Mouse (Mus musculus): ENCODE measurements around the gene C1ra.
"Not testable (repeated sequence)": the region's sequence is repeated elsewhere in the genome, so short reads cannot be mapped to it uniquely, and the experiment has no call there.

The C1ra gene

GRCm38 (mm10) chr6:124485414-124486144, 26.6 kb upstream of the C1ra start:
- DNase-seq (ENCODE audit: low spot score in 2 of 2), result no peak

- no peak for DNase-seq (ENCODE audit: low spot score in 2 of 2)
These were observed 24.7 kb upstream of the C1ra start for GRCm38 (mm10) chr6:124487509-124487908.

- no peak for DNase-seq (ENCODE audit: low spot score in 2 of 2)
These were observed 23.3 kb upstream of the C1ra start for GRCm38 (mm10) chr6:124488952-124489351.

GRCm38 (mm10) chr6:124491427-124491826, 20.8 kb upstream of the C1ra start:
- DNase-seq (ENCODE audit: low spot score in 2 of 2), result no peak

GRCm38 (mm10) chr6:124492842-124493561, 19.2 kb upstream of the C1ra start, which contains the start of gene C1rl:
Gene C1rl (plus strand): TSS chr6:124493113.
- peak; percentile 28 to 47 for DNase-seq (ENCODE audit: low spot score in 2 of 2)

GRCm38 (mm10) chr6:124493886-124494285, 18.3 kb upstream of the C1ra start:
- no peak for DNase-seq (ENCODE audit: low spot score in 2 of 2)

GRCm38 (mm10) chr6:124496054-124496453, 16.2 kb upstream of the C1ra start:
- DNase-seq (ENCODE audit: low spot score in 2 of 2), result no peak

- DNase-seq (ENCODE audit: low spot score in 2 of 2), result no peak
These were observed 12.2 kb upstream of the C1ra start for GRCm38 (mm10) chr6:124499914-124500566.

- DNase-seq (ENCODE audit: low spot score in 2 of 2), result no peak
These were observed 10.7 kb upstream of the C1ra start for GRCm38 (mm10) chr6:124501473-124501872.

- DNase-seq (ENCODE audit: low spot score in 2 of 2), result no peak
These were observed 10.2 kb upstream of the C1ra start for GRCm38 (mm10) chr6:124502021-124502420.

GRCm38 (mm10) chr6:124505028-124505427, 7.2 kb upstream of the C1ra start:
- DNase-seq (ENCODE audit: low spot score in 2 of 2), result no peak

GRCm38 (mm10) chr6:124506991-124507390, 5.2 kb upstream of the C1ra start:
- no peak for DNase-seq (ENCODE audit: low spot score in 2 of 2)

- no peak for DNase-seq (ENCODE audit: low spot score in 2 of 2)
These were observed 3.9 kb upstream of the C1ra start for GRCm38 (mm10) chr6:124508292-124508691.

- not testable (repeated sequence) for DNase-seq (ENCODE audit: low spot score in 2 of 2)
These were observed 3.0 kb upstream of the C1ra start for GRCm38 (mm10) chr6:124509192-124509591.

- DNase-seq (ENCODE audit: low spot score in 2 of 2), result no peak
These were observed 269 bp upstream of the C1ra start for GRCm38 (mm10) chr6:124511936-124512335.

GRCm38 (mm10) chr6:124517733-124518132, 5.5 kb downstream of the C1ra start:
- not testable (repeated sequence) for DNase-seq (ENCODE audit: low spot score in 2 of 2)

- not testable (repeated sequence) for DNase-seq (ENCODE audit: low spot score in 2 of 2)
These were observed 9.9 kb downstream of the C1ra start for GRCm38 (mm10) chr6:124522082-124522481.

GRCm38 (mm10) chr6:124527881-124528280, 15.7 kb downstream of the C1ra start:
- no peak for DNase-seq (ENCODE audit: low spot score in 2 of 2)

GRCm38 (mm10) chr6:124531077-124531476, 18.9 kb downstream of the C1ra start:
- no peak for DNase-seq (ENCODE audit: low spot score in 2 of 2)

- DNase-seq (ENCODE audit: low spot score in 2 of 2), result not testable (repeated sequence)
These were observed 24.1 kb downstream of the C1ra start for GRCm38 (mm10) chr6:124536125-124536829.

GRCm38 (mm10) chr6:124541176-124541575, 29.0 kb downstream of the C1ra start:
- DNase-seq (ENCODE audit: low spot score in 2 of 2), result not testable (repeated sequence)

GRCm38 (mm10) chr6:124542284-124542683, 30.1 kb downstream of the C1ra start, which contains the start of gene C1s1:
Gene C1s1 (minus strand): TSS chr6:124542359.
- not testable (repeated sequence) for DNase-seq (ENCODE audit: low spot score in 2 of 2)
